Mouse (Mus musculus) MEL (cell line): ENCODE measurements at regions not wholly inside any gene's neighbourhood (a gene's known extent, or its start where the extent isn't known, plus 50 kb on each side); places are given as distances from the start of the nearest gene placed in this dataset.

ENCODE experiments used
- BHLHE40 ChIP-seq: IDR thresholded peaks from 2 replicates; pipeline ENCODE4 v1.6.1; 2012; ENCODE audit warnings: low read depth, mild to moderate bottlenecking, inconsistent platforms, low read length, improper control_type of control experiment, borderline replicate concordance
- CHD2 ChIP-seq: IDR thresholded peaks from 2 replicates; pipeline ENCODE4 v1.6.1; 2011; ENCODE audit warnings: low read length, improper control_type of control experiment
- CTCF ChIP-seq, 3 experiments: IDR thresholded peaks in 2 of 3; conservative IDR thresholded peaks in 1 of 3; 2 replicates each; pipeline ENCODE4 v1.5.1; 2011 to 2012; ENCODE audit warnings: low read length in 3 of 3, low read depth in 2 of 3, mild to moderate bottlenecking in 2 of 3, improper control_type of control experiment in 1 of 3, inconsistent platforms in 1 of 3, mixed read lengths in 1 of 3, moderate library complexity in 1 of 3; ENCODE audit not compliant: control insufficient read depth in 1 of 3, insufficient read depth in 1 of 3, poor library complexity in 1 of 3, severe bottlenecking in 1 of 3
- E2F4 ChIP-seq: IDR thresholded peaks from 2 replicates; pipeline ENCODE4 v1.6.1; 2011; ENCODE audit warnings: low read depth, low read length, improper control_type of control experiment, borderline replicate concordance
- EP300 ChIP-seq, 2 experiments: IDR thresholded peaks; 2 replicates each; pipeline ENCODE4 v1.6.1; 2011; ENCODE audit warnings: improper control_type of control experiment in 2 of 2, low read length in 2 of 2, low read depth in 1 of 2, mild to moderate bottlenecking in 1 of 2
- HCFC1 ChIP-seq: IDR thresholded peaks from 2 replicates; pipeline ENCODE4 v1.6.1; 2012; ENCODE audit warnings: low read depth, mild to moderate bottlenecking, inconsistent platforms, low read length, improper control_type of control experiment, moderate library complexity
- MAX ChIP-seq: IDR thresholded peaks from 2 replicates; pipeline ENCODE4 v1.6.1; 2011; ENCODE audit warnings: low read length, improper control_type of control experiment
- MAZ ChIP-seq: IDR thresholded peaks from 2 replicates; pipeline ENCODE4 v1.6.1; 2012; ENCODE audit warnings: low read depth, mild to moderate bottlenecking, inconsistent platforms, low read length, improper control_type of control experiment
- NELFE ChIP-seq: IDR thresholded peaks from 2 replicates; pipeline ENCODE4 v1.6.1; 2011; ENCODE audit warnings: low read depth, low read length, improper control_type of control experiment
- ZNF384 ChIP-seq: IDR thresholded peaks from 2 replicates; pipeline ENCODE4 v1.6.1; 2012; ENCODE audit warnings: low read depth, mild to moderate bottlenecking, inconsistent platforms, low read length, improper control_type of control experiment

GRCm38 (mm10) chr1:176667552-176668306, 146.1 kb downstream of the Cep170 start:
- TF ChIP-seq CTCF (IDR thresholded peaks at IDR 0.05 in 2 of 3, conservative IDR thresholded peaks at IDR 0.05 in 1 of 3; ENCODE audit: control insufficient read depth in 1 of 3, insufficient read depth in 1 of 3, low read depth in 2 of 3, low read length in 3 of 3, poor library complexity in 1 of 3, severe bottlenecking in 1 of 3): no peak
- no peak for TF ChIP-seq MAZ
- no peak for TF ChIP-seq ZNF384
- TF ChIP-seq NELFE: no peak
- no peak for TF ChIP-seq MAX
- TF ChIP-seq EP300 (IDR thresholded peaks at IDR 0.05; ENCODE audit: low read depth in 1 of 2, low read length in 2 of 2): no peak
- no peak for TF ChIP-seq E2F4
- TF ChIP-seq BHLHE40: no peak
- TF ChIP-seq HCFC1: no peak
- TF ChIP-seq CHD2: no peak
